In genomic region chr7:143466099-143466677, GRCm38 (mm10) we compare ENCODE assay signal across 8 mouse cellular contexts. TPM values are rescaled to one million over a fixed set of nuclear protein-coding genes. Genes with fewer than 3 reads are reported as not detected.
DNase-seq lines count a peak whose midpoint lies in the region; ATAC-seq and TF ChIP-seq lines count a peak whose summit lies in the region.

No protein-coding gene starts in this region.

- peaks cover 2% of the 10 kb centered on the region; the same call in 1 of the 2 replicates for H3K9me3 ChIP-seq in embryonic facial prominence, embryonic 14.5 days (ENCODE audit: control insufficient read depth, low read length)
- H3K9me3 ChIP-seq in heart, embryonic 13.5 days: 0 out of 2 replicates have a peak, but pooled peaks cover under 1% of the 10 kb centered on the region
- H3K9me3 ChIP-seq in liver, postnatal 0 days (ENCODE audit: low read length): no peaks in the 10 kb centered on the region
- H3K9me3 ChIP-seq in neural tube, embryonic 14.5 days (ENCODE audit: control insufficient read depth, low read length): no peaks in the 10 kb centered on the region

- H3K27me3 ChIP-seq in embryonic facial prominence, embryonic 14.5 days (replicated peaks; ENCODE audit: control insufficient read depth, insufficient read depth, low read length): no peaks in the 10 kb centered on the region
- 0 out of 2 replicates have a peak, but pooled peaks cover 13% of the 10 kb centered on the region for H3K27me3 ChIP-seq in heart, embryonic 13.5 days (replicated peaks)
- 0 out of 2 replicates have a peak, but pooled peaks cover 2% of the 10 kb centered on the region for H3K27me3 ChIP-seq in liver, postnatal 0 days (ENCODE audit: insufficient read depth, low read length)
- H3K27me3 ChIP-seq in neural tube, embryonic 14.5 days (ENCODE audit: control insufficient read depth, insufficient read depth, low read length): no peaks in the 10 kb centered on the region

- DNase-seq in B cell, adult 2 months: peak; percentile 85 to 86
- peak; percentile 69 for DNase-seq in adrenal gland, postnatal 4 days (ENCODE audit: low spot score in 2 of 2)
- peak; percentile 77 for DNase-seq in embryonic facial prominence, embryonic 14.5 days (ENCODE audit: low spot score)
- peak; percentile 77 to 88 for DNase-seq in kidney, postnatal 25 days
- DNase-seq in liver, postnatal 0 days: peak; percentile 86
- DNase-seq in testis, postnatal 10 days (ENCODE audit: low spot score): peak; percentile 94

- H3K4me2 ChIP-seq in embryonic facial prominence, embryonic 14.5 days (ENCODE audit: low read depth, low read length): peak overlapping the region; percentile 14
- H3K4me2 ChIP-seq in heart, embryonic 13.5 days: no peak overlapping the region
- H3K4me2 ChIP-seq in liver, postnatal 0 days (ENCODE audit: low read depth, low read length): no peak overlapping the region; the same call in 1 of the 2 replicates
- no peak overlapping the region for H3K4me2 ChIP-seq in neural tube, embryonic 14.5 days (ENCODE audit: low read depth, low read length)

- no peak for TF ChIP-seq EP300 in liver, postnatal 0 days (IDR thresholded peaks at IDR 0.05; ENCODE audit: low read depth)

- 43% methylated on average over 13 of the region's 14 CpGs for WGBS in embryonic facial prominence, embryonic 14.5 days
- 28% methylated on average over 14 of the region's 14 CpGs for WGBS in heart, embryonic 13.5 days
- WGBS in liver, postnatal 0 days (ENCODE audit: insufficient replicate concordance): 23% methylated on average over 14 of the region's 14 CpGs
- WGBS in neural tube, embryonic 14.5 days: 40% methylated on average over 14 of the region's 14 CpGs

- H3K4me1 ChIP-seq in embryonic facial prominence, embryonic 14.5 days (ENCODE audit: control insufficient read depth, insufficient read depth, low read length): peaks cover 17% of the 10 kb centered on the region
- peaks cover 48% of the 10 kb centered on the region for H3K4me1 ChIP-seq in heart, embryonic 13.5 days
- peaks cover 17% of the 10 kb centered on the region; the same call in 1 of the 2 replicates for H3K4me1 ChIP-seq in liver, postnatal 0 days (ENCODE audit: insufficient read depth)
- peaks cover 5% of the 10 kb centered on the region; the same call in 1 of the 2 replicates for H3K4me1 ChIP-seq in neural tube, embryonic 14.5 days (ENCODE audit: control insufficient read depth, insufficient read depth, low read length)

- ATAC-seq in embryonic facial prominence, embryonic 14.5 days (ENCODE audit: low read depth): peak; percentile 38
- ATAC-seq in heart, embryonic 13.5 days (ENCODE audit: extremely low read depth, insufficient number of reproducible peaks, low FRiP score, low TSS enrichment): no peak
- peak; percentile 38; the same call in 1 of the 2 replicates for ATAC-seq in liver, postnatal 0 days
- ATAC-seq in neural tube, embryonic 14.5 days (ENCODE audit: low read depth): peak; percentile 38; the same call in 1 of the 2 replicates

- TF ChIP-seq CTCF in liver, postnatal 0 days (IDR thresholded peaks at IDR 0.05; ENCODE audit: low read depth): peak; percentile 94

- no peak overlapping the region for H3K4me3 ChIP-seq in embryonic facial prominence, embryonic 14.5 days (ENCODE audit: low read depth, low read length)
- no peak overlapping the region for H3K4me3 ChIP-seq in heart, embryonic 13.5 days
- H3K4me3 ChIP-seq in liver, postnatal 0 days (ENCODE audit: low read depth, low read length): no peak overlapping the region
- H3K4me3 ChIP-seq in neural tube, embryonic 14.5 days (ENCODE audit: low read depth, low read length): no peak overlapping the region

- H3K27ac ChIP-seq in embryonic facial prominence, embryonic 14.5 days (replicated peaks; ENCODE audit: low read depth, low read length): peak overlapping the region; percentile 89
- no peak overlapping the region for H3K27ac ChIP-seq in heart, embryonic 13.5 days (replicated peaks)
- no peak overlapping the region for H3K27ac ChIP-seq in liver, postnatal 0 days (ENCODE audit: low read depth)
- H3K27ac ChIP-seq in neural tube, embryonic 14.5 days (ENCODE audit: low read depth, low read length): no peak overlapping the region

- H3K36me3 ChIP-seq in embryonic facial prominence, embryonic 14.5 days (ENCODE audit: control insufficient read depth, insufficient read depth, low read length): no peaks in the 10 kb centered on the region
- no peaks in the 10 kb centered on the region for H3K36me3 ChIP-seq in heart, embryonic 13.5 days
- no peaks in the 10 kb centered on the region for H3K36me3 ChIP-seq in liver, postnatal 0 days (replicated peaks; ENCODE audit: insufficient read depth, low read length)
- H3K36me3 ChIP-seq in neural tube, embryonic 14.5 days (ENCODE audit: control insufficient read depth, insufficient read depth, low read length): no peaks in the 10 kb centered on the region

- H3K9ac ChIP-seq in embryonic facial prominence, embryonic 14.5 days (ENCODE audit: low read depth, low read length): 0 out of 2 replicates have a peak overlapping the region, but pooled peaks have one; percentile 53
- 0 out of 2 replicates have a peak overlapping the region, but pooled peaks have one; percentile 53 for H3K9ac ChIP-seq in heart, embryonic 13.5 days
- H3K9ac ChIP-seq in liver, postnatal 0 days (replicated peaks): no peak overlapping the region
- no peak overlapping the region for H3K9ac ChIP-seq in neural tube, embryonic 14.5 days (replicated peaks; ENCODE audit: low read depth, low read length)

RNA-seq across cellular contexts. Expression of gene Cdkn1c, which starts 5.3 kb away (rescaled TPM):
- 1,000 to 10,000 TPM; 1,384 to 1,531 TPM for total RNA-seq in adrenal gland, postnatal 4 days (2021)
- polyA plus RNA-seq in embryonic facial prominence, embryonic 14.5 days (2014; fragmentation: Nextera tagmentation; extraction: Ambion mirVana): 2,410 and 2,543 TPM in 2 replicates
- 621 and 622 TPM in 2 replicates for polyA plus RNA-seq in heart, embryonic 13.5 days (2015; fragmentation: Nextera tagmentation; extraction: Ambion mirVana)
- 36.4 and 52.4 TPM in 2 replicates for polyA plus RNA-seq in liver, postnatal 0 days (2015; fragmentation: Nextera tagmentation; extraction: Ambion mirVana)
- polyA plus RNA-seq in neural tube, embryonic 14.5 days (2014; fragmentation: Nextera tagmentation; extraction: Ambion mirVana): 252 and 338 TPM in 2 replicates

RNA-seq across cellular contexts. Expression of gene Slc22a18, which starts 7.3 kb away (rescaled TPM):
- 1 to 10 TPM; 5.5 to 7.0 TPM for total RNA-seq in adrenal gland, postnatal 4 days (2021)
- 2.5 and 2.8 TPM in 2 replicates for polyA plus RNA-seq in embryonic facial prominence, embryonic 14.5 days (2014; fragmentation: Nextera tagmentation; extraction: Ambion mirVana)
- polyA plus RNA-seq in heart, embryonic 13.5 days (2015; fragmentation: Nextera tagmentation; extraction: Ambion mirVana): 0.90 and 1.3 TPM in 2 replicates
- 18.6 and 20.4 TPM in 2 replicates for polyA plus RNA-seq in liver, postnatal 0 days (2015; fragmentation: Nextera tagmentation; extraction: Ambion mirVana)
- 0.31 and 0.63 TPM in 2 replicates for polyA plus RNA-seq in neural tube, embryonic 14.5 days (2014; fragmentation: Nextera tagmentation; extraction: Ambion mirVana)

RNA-seq across cellular contexts. Expression of gene Phlda2, which starts 36.8 kb away (rescaled TPM):
- total RNA-seq in adrenal gland, postnatal 4 days (2021): 1 to 10 TPM; 2.9 to 5.6 TPM
- 6.3 and 8.0 TPM in 2 replicates for polyA plus RNA-seq in embryonic facial prominence, embryonic 14.5 days (2014; fragmentation: Nextera tagmentation; extraction: Ambion mirVana)
- 1.2 and 2.3 TPM in 2 replicates for polyA plus RNA-seq in heart, embryonic 13.5 days (2015; fragmentation: Nextera tagmentation; extraction: Ambion mirVana)
- polyA plus RNA-seq in liver, postnatal 0 days (2015; fragmentation: Nextera tagmentation; extraction: Ambion mirVana): 10.5 and 10.8 TPM in 2 replicates
- not detected in 2 replicates for polyA plus RNA-seq in neural tube, embryonic 14.5 days (2014; fragmentation: Nextera tagmentation; extraction: Ambion mirVana)

Comparison
In these comparisons a context has a peak if more than half of its experiments do, and no peak if none do; other contexts are left out.
1. H3K9ac ChIP-seq: peak in embryonic facial prominence, embryonic 14.5 days (single experiment) and heart, embryonic 13.5 days (single experiment); none in liver, postnatal 0 days (single experiment) and neural tube, embryonic 14.5 days (single experiment).
2. Peak in every context shown above with its lines, with median percentiles within 50 percentile points of each other: DNase-seq.